Mouse (Mus musculus) cortical plate, adult 2 months (tissue): Measurements from ENCODE around the gene Hps1. TPM values are rescaled to one million over a fixed set of nuclear protein-coding genes. Genes with fewer than 3 reads are reported as not detected.

Experiments
- H3K27ac ChIP-seq: fragments of 200-500 bp; 2 replicates; pipeline ENCODE4 v1.5.1; 2012; ENCODE audit warnings: low read length, control low read depth, inconsistent platforms; ENCODE audit not compliant: insufficient read depth
- H3K4me1 ChIP-seq: fragments of 200-500 bp; 2 replicates; pipeline ENCODE4 v1.6.1; 2011; ENCODE audit warnings: low read length; ENCODE audit not compliant: control insufficient read depth, insufficient read depth
- H3K4me3 ChIP-seq: fragments of 200-500 bp; 2 replicates; pipeline ENCODE4 v1.5.1; 2011; ENCODE audit warnings: mild to moderate bottlenecking, low read length, control low read depth; ENCODE audit not compliant: insufficient read depth
- CTCF ChIP-seq: fragments of 200-500 bp; IDR thresholded peaks from 2 replicates; pipeline ENCODE4 v1.5.1; 2011; ENCODE audit warnings: mild to moderate bottlenecking, control low read depth, low read length; ENCODE audit not compliant: insufficient read depth; ENCODE audit errors: extremely low read depth
- POLR2A ChIP-seq: fragments of 200-500 bp; IDR thresholded peaks from 2 replicates; pipeline ENCODE4 v1.6.1; 2011; ENCODE audit warnings: mild to moderate bottlenecking, low read length, control low read depth; ENCODE audit not compliant: insufficient read depth; ENCODE audit errors: extremely low read depth
- polyA plus RNA-seq: library from polyadenylated mRNA; depleted of rRNA; stranded (reverse); fragments of >200 nt; gene quantifications from 2 replicates; pipeline ENCODE4 v1.2.3, GENCODE M21; 2012; rRNA removed

Hps1 gene
- polyA plus RNA-seq, 1 experiment, result 29.8 TPM

DNA sequence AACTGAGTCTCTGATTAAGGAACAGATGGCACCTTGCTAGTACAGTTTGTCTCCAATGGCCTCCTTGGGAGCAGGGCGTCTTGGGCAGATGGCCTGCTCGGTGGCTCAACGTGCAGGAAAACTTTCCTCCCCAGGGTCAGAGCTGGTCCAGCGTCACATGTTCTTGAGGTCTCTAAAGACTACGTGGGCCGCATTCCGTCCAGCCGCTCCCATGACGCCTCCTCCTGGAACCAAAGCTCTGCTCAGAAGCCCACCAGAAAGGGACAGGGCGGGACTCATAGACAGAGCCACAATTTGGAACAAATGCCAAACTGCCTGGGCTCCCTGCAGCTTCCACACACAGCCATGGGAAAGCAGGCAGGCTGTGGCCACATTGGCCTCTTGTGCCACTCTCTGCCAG, 53.0 kb downstream of the Hps1 start:
- TF ChIP-seq POLR2A, result no peak
- no peak for TF ChIP-seq CTCF
- no peak overlapping the region for H3K27ac ChIP-seq
- H3K4me3 ChIP-seq, result no peak overlapping the region
- no peaks in the 10 kb centered on the region for H3K4me1 ChIP-seq

DNA sequence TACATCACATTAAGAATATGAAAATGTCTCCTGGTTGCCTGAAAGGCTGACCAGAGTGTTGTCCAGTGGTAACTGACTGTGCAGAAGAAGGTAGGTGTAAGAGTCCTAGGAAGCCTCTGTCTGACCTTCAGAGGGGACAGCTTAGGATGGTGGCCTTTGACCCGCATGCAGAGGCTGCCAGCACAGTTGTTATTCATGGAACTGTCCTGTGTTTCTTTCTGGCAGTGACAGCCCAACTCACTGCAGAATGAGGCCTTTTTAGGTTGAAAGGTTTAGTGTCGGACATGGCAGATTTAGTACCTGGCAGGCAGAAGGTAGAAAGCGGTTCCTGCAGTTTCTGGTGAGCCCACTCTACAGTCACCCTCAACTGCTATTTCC, 53.8 kb downstream of the Hps1 start:
- no peaks in the 10 kb centered on the region for H3K4me1 ChIP-seq
- no peak for TF ChIP-seq POLR2A
- no peak for TF ChIP-seq CTCF
- H3K27ac ChIP-seq, result no peak overlapping the region
- no peak overlapping the region for H3K4me3 ChIP-seq

DNA sequence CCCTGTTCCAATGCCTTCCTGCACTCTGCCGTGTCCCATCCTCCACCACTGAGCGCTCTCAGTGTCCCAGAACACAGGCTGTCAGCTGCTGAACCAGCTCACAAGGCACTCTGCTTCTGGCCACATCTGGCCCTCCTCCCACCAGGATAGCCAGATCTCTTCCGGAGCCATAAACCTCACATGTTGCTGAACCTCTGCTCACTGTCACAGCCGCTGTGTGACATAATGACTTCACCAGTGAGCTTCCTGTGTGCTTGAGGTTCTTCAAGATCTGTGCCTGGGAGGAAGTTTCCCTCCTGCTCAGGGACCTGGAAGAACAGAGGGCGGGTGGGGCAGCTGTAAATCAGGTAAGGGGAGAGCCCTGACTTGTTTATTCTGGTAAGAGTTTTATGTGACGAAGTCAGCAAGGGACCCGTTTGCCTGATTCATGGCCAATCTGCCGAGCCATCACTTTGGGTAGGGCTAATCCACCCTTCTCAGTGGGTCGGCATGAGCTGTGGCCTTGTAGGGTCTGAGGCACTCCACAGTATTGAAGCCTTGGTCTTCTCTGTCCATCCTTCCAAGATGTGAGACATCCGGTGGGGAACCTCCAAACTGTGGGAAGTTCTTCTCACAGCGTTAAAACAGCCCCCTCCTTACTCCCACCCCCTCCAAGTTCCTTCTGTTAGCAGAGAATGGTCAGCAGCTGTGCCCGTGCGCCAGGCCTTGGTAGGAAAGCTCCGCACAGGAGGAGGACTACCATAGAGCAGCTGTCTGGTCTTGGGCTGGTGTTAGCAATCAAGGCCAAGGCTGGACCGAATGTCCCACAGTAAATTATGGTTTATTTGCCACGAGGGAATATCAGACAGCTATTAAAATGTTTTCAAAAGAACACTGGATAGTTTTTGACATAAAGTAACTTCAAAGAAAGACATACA, 54.5 kb downstream of the Hps1 start:
- no peak for TF ChIP-seq POLR2A
- no peak for TF ChIP-seq CTCF
- Histone ChIP-seq H3K27ac (no peak overlapping the region), H3K4me3 (no peak overlapping the region), H3K4me1 (no peaks in the 10 kb centered on the region)

DNA sequence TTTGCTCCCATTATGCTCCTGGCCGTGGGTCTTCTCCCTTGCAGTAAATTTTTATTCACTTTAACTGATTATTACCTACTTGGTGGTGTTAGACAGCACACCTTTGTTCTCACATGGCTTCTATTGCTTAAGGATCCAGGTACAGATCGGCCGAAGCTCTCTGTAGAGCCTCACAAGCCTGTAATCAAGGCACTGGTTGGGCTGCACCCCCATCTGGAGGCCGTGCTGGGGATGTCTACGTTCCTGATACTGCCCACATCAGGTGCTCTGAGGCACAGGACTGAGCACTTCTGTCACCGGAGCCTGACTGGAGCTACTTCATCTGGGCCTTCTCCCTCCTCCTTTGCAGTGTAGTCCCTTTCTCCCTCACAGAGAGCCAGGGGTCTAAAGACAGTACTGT, 56.5 kb downstream of the Hps1 start:
- H3K27ac ChIP-seq, result no peak overlapping the region
- no peak for TF ChIP-seq CTCF
- H3K4me1 ChIP-seq, result no peaks in the 10 kb centered on the region
- no peak overlapping the region for H3K4me3 ChIP-seq

DNA sequence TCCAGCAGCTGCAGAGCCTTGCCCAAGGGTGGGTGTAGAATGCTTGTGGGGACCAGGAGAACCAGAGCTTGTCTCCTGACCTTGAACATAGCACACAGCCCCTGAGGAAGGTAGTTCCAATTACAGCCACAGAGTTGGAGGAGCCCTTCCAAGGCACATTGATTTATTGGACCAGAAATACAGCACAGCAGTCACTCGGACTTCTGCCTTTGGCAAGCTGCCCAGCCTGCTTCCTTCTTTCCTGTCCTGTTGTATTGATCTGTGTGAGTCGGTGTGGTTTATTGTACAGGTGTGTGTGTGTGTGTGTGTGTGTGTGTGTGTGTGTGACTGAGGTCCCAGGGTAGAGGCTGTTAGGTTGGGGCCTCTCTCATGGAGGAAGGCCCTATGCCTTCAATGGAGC, 57.3 kb downstream of the Hps1 start:
- Histone ChIP-seq H3K27ac (no peak overlapping the region), H3K4me3 (no peak overlapping the region), H3K4me1 (no peaks in the 10 kb centered on the region)
- TF ChIP-seq POLR2A, result no peak
- no peak for TF ChIP-seq CTCF

DNA sequence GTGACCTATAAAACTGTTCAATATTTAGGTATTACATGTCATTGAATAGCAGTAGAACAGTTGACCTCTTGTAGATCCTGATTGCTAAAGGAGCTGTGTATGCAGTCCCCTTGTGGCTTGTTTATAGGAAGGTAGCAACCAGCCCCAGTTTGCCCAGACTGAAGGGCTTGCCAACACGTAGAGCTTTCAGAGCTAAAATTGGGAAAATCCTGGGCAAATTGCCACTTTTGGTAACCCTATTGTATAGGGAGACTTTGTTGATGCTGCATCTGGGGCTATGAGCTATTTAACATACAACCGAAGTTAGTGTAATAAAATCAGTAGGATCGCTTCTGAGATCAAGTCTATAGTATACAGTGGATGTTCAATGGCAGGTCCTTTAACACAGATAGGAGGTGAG, 61.7 kb downstream of the Hps1 start:
- H3K27ac ChIP-seq, result no peak overlapping the region
- TF ChIP-seq POLR2A, result no peak
- TF ChIP-seq CTCF, result no peak

DNA sequence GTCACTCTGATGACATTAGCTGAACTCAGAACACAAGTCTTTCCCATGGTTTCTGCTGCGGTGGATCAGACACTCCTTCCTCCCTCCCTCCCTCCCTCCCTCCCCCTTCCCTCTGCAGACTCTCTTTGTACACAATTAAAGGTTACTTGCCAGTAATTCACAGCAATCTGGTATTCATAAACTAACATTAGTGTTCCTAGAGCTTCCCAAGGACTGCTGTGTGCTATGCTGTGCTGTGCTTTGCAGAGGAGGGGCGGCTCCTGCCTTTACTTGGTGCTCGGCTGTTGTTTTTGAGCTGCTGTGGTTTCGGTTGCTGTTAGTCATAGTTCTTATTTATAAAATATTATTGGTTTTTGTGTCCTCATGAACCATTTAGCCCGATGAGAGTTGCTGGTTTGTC, 62.1 kb downstream of the Hps1 start:
- Histone ChIP-seq H3K27ac (no peak overlapping the region), H3K4me3 (no peak overlapping the region), H3K4me1 (no peaks in the 10 kb centered on the region)
- TF ChIP-seq CTCF (no peak), POLR2A (no peak)

More for the DNA sequence above, 61.7 kb downstream of the Hps1 start:
- H3K4me1 ChIP-seq, result no peaks in the 10 kb centered on the region
- H3K4me3 ChIP-seq, result no peak overlapping the region

DNA sequence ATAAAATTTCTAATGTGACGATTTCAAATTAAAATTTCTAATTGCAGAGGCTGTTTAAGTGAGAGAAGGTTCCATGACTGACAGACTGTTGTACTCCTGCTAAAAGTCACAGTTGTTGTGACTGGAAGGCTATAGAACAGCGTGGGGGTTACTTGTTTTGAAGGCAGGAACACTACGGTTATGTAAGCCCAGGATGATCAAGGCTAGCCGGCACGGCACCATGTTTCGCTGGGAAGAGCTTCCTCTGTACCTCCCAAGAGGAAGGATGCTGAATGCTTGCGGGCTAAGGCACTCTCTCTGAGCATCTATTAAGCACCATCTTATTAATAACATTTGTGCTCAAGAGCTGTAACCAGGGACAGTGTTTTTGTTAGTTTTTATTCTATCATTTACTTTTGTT, 63.3 kb downstream of the Hps1 start:
- H3K4me1 ChIP-seq, result no peaks in the 10 kb centered on the region
- TF ChIP-seq CTCF (no peak), POLR2A (no peak)
- no peak overlapping the region for H3K27ac ChIP-seq
- no peak overlapping the region for H3K4me3 ChIP-seq

DNA sequence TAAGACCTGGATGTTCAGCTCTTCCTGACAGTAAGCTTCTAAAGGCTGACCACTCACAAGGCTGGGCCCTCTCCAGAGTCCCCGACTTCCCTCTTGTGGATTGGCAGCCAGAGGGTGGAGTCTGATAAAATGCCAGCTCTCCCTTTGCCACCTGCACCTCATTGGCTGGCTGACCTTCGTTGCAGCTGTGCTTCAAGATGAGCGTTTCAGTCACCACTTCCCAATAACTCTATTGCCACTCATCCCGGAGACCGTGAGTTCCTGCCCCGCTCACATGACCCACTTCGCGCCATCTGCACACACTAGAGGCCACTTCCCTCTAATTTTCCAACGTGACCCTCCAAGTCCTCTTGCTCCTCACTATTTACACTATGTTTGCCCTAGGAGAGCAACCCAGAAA, 66.0 kb downstream of the Hps1 start:
- TF ChIP-seq POLR2A (no peak), CTCF (no peak)
- H3K4me1 ChIP-seq, result no peaks in the 10 kb centered on the region
- no peak overlapping the region for H3K27ac ChIP-seq
- H3K4me3 ChIP-seq, result no peak overlapping the region

Other genes with a start within 250 kb of the Hps1 start
- 0.08 TPM in 2 replicates for gene Loxl4, start 167.2 kb downstream of the Hps1 start, polyA plus RNA-seq
- gene Pyroxd2, start 27.2 kb downstream of the Hps1 start, polyA plus RNA-seq, result 2.3 and 2.6 TPM in 2 replicates